26 mouse cellular contexts compared by ENCODE assay signal in the genomic region with DNA sequence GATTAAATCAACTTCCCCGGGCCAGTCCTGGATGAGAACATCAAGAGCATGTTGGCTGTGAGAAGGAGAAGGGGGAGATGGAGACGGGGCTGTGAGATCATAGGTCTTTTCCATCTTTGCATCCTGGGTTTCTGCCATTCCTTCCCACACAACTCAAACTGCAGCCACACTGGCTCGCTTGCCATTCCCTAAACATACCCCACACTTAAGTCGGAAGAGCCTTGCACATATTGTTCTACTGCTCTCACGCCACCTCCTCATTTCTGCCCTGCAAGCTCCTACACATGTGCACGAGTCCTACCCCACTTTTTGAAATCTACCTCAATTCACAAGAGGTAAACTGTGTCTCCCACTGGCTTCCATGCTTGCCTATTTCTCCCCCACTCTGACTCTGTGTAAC.
A peak's percentile ranks its signal among the peaks of the same experiment; 100 is the strongest.
DNase-seq lines count a peak whose midpoint lies in the region; ATAC-seq lines count a peak whose summit lies in the region.
"Had no signal": no experiment of that assay in that cellular context is flagged by ENCODE, and none has a peak within 500 bp of the region (broad histone marks: within the 10 kb centered on the region; RNA-seq: fewer than 3 reads in every experiment).

No protein-coding gene starts in this region.

- H3K27ac ChIP-seq in midbrain, embryonic 11.5 days (ENCODE audit: low read depth, low read length): no peak overlapping the region
- no peak overlapping the region for H3K27ac ChIP-seq in midbrain, embryonic 13.5 days
- H3K27ac ChIP-seq: embryonic facial prominence, embryonic 10.5 days; embryonic facial prominence, embryonic 12.5 days; forebrain, embryonic 13.5 days; forebrain, embryonic 15.5 days had no signal

- no peaks in the 10 kb centered on the region for H3K4me1 ChIP-seq in midbrain, embryonic 11.5 days (ENCODE audit: control insufficient read depth, insufficient read depth, low read length)
- no peaks in the 10 kb centered on the region for H3K4me1 ChIP-seq in midbrain, embryonic 13.5 days (replicated peaks)
- H3K4me1 ChIP-seq: embryonic facial prominence, embryonic 10.5 days; embryonic facial prominence, embryonic 12.5 days; forebrain, embryonic 13.5 days; forebrain, embryonic 15.5 days had no signal

- 87% methylated on average over 6 of the region's 6 CpGs for WGBS in midbrain, embryonic 11.5 days
- WGBS in midbrain, embryonic 13.5 days: 91% methylated on average over 6 of the region's 6 CpGs

- H3K4me2 ChIP-seq in midbrain, embryonic 11.5 days: no peak overlapping the region
- H3K4me2 ChIP-seq in midbrain, embryonic 13.5 days (replicated peaks): no peak overlapping the region
- H3K4me2 ChIP-seq: embryonic facial prominence, embryonic 12.5 days; forebrain, embryonic 13.5 days; forebrain, embryonic 15.5 days had no signal

- H3K9me3 ChIP-seq in midbrain, embryonic 11.5 days (ENCODE audit: control insufficient read depth, low read length): no peaks in the 10 kb centered on the region
- H3K9me3 ChIP-seq in midbrain, embryonic 13.5 days: no peaks in the 10 kb centered on the region
- H3K9me3 ChIP-seq: embryonic facial prominence, embryonic 10.5 days; embryonic facial prominence, embryonic 12.5 days; forebrain, embryonic 13.5 days; forebrain, embryonic 15.5 days had no signal

- H3K9ac ChIP-seq in midbrain, embryonic 11.5 days (ENCODE audit: low read length): no peak overlapping the region
- H3K9ac ChIP-seq in midbrain, embryonic 13.5 days (replicated peaks): no peak overlapping the region
- H3K9ac ChIP-seq: embryonic facial prominence, embryonic 12.5 days; forebrain, embryonic 13.5 days; forebrain, embryonic 15.5 days had no signal

- peak; percentile 71; the same call in 1 of the 2 replicates for ATAC-seq in frontal cortex, adult (ENCODE audit: low TSS enrichment)
- ATAC-seq in midbrain, embryonic 11.5 days (ENCODE audit: low FRiP score): no peak
- ATAC-seq in midbrain, embryonic 13.5 days: no peak
- ATAC-seq: activated CD4-positive, CD25-positive, alpha-beta regulatory T cell, adult 4 months; CD4-positive, CD25-positive, alpha-beta regulatory T cell, adult 4 months; forebrain, embryonic 13.5 days; forebrain, embryonic 15.5 days; Patski had no signal

- H3K36me3 ChIP-seq in midbrain, embryonic 11.5 days (ENCODE audit: control insufficient read depth, insufficient read depth, low read length): no peaks in the 10 kb centered on the region
- no peaks in the 10 kb centered on the region for H3K36me3 ChIP-seq in midbrain, embryonic 13.5 days
- H3K36me3 ChIP-seq: embryonic facial prominence, embryonic 10.5 days; embryonic facial prominence, embryonic 12.5 days; forebrain, embryonic 15.5 days; G1E had no signal

- H3K4me3 ChIP-seq in midbrain, embryonic 11.5 days (ENCODE audit: low read depth, low read length): no peak overlapping the region
- H3K4me3 ChIP-seq in midbrain, embryonic 13.5 days (replicated peaks): no peak overlapping the region
- H3K4me3 ChIP-seq: embryonic facial prominence, embryonic 10.5 days; embryonic facial prominence, embryonic 12.5 days; forebrain, embryonic 13.5 days; forebrain, embryonic 15.5 days had no signal

- DNase-seq in frontal cortex, postnatal 14 days (ENCODE audit: low spot score in 2 of 2): no peak
- peak; percentile 8 to 32 for DNase-seq in left cerebral cortex, adult 18-20 months (ENCODE audit: low spot score in 2 of 2)
- DNase-seq in left cerebral cortex, adult 11 months (ENCODE audit: low spot score): no peak
- DNase-seq in midbrain, embryonic 11.5 days (ENCODE audit: low spot score, missing footprints): peak; percentile 49
- peak; percentile 40 for DNase-seq in brain, adult 2 months (ENCODE audit: low read depth, low spot score)
- no peak for DNase-seq in cerebellum, adult 11-12 months
- DNase-seq: adrenal gland, adult 8-10 months; adrenal gland, postnatal 14 days; adrenal gland, postnatal 36 days; B cell, adult 2 months; cerebellum, adult 11 months; cerebellum, adult 2 months; cerebellum, adult 9-10 months; cerebellum, postnatal 10 days; cerebellum, postnatal 25 days had no signal

- no peaks in the 10 kb centered on the region for H3K27me3 ChIP-seq in midbrain, embryonic 11.5 days (ENCODE audit: control insufficient read depth, insufficient read depth, low read length)
- no peaks in the 10 kb centered on the region for H3K27me3 ChIP-seq in midbrain, embryonic 13.5 days
- H3K27me3 ChIP-seq: CH12.LX; embryonic facial prominence, embryonic 12.5 days; forebrain, embryonic 13.5 days; forebrain, embryonic 15.5 days; Patski had no signal

Comparison
In these comparisons a context has a peak if more than half of its experiments do, and no peak if none do; other contexts are left out.
1. DNase-seq: peak in left cerebral cortex, adult 18-20 months (2 of 2), midbrain, embryonic 11.5 days (single experiment) and brain, adult 2 months (single experiment); none in frontal cortex, postnatal 14 days (0 of 2), left cerebral cortex, adult 11 months (single experiment) and cerebellum, adult 11-12 months (single experiment).